Mouse (Mus musculus) kidney, embryonic 16.5 days (tissue): ENCODE measurements around the gene Gm15085. TPM values are rescaled to one million over a fixed set of nuclear protein-coding genes. Genes with fewer than 3 reads are reported as not detected.
"Not testable (repeated sequence)": the region's sequence is repeated elsewhere in the genome, so short reads cannot be mapped to it uniquely, and the experiment has no call there.

Experiments used
- ATAC-seq: fragments of 200-750 bp; cut with Nextera tagmentation; 2 replicates; pipeline ENCODE4 v1.8.0; 2017; ENCODE audit warnings: moderate TSS enrichment; ENCODE audit not compliant: low FRiP score, low TSS enrichment
- H3K27ac ChIP-seq: fragments of 300-500 bp; sonication (generic); 2 replicates; pipeline ENCODE4 v1.5.1; 2014; ENCODE audit warnings: low read length
- H3K27me3 ChIP-seq: fragments of 300-500 bp; sonication (generic); 2 replicates; pipeline ENCODE4 v1.6.1; 2014; ENCODE audit warnings: low read length, control low read depth, mixed read lengths; ENCODE audit not compliant: insufficient read depth
- H3K36me3 ChIP-seq: fragments of 300-500 bp; sonication (generic); 2 replicates; pipeline ENCODE4 v1.6.1; 2014; ENCODE audit warnings: low read length, control low read depth, mixed read lengths; ENCODE audit not compliant: insufficient read depth
- H3K4me1 ChIP-seq: fragments of 300-500 bp; sonication (generic); 2 replicates; pipeline ENCODE4 v1.6.1; 2014; ENCODE audit warnings: low read length, control low read depth, mixed read lengths; ENCODE audit not compliant: insufficient read depth
- H3K4me2 ChIP-seq: fragments of 300-500 bp; sonication (generic); replicated peaks from 2 replicates; pipeline ENCODE4 v1.6.1; 2014; ENCODE audit warnings: low read depth, low read length
- H3K4me3 ChIP-seq: fragments of 300-500 bp; sonication (generic); 2 replicates; pipeline ENCODE4 v1.5.1; 2014; ENCODE audit warnings: mild to moderate bottlenecking, low read length
- H3K9ac ChIP-seq: fragments of 300-500 bp; sonication (generic); replicated peaks from 2 replicates; pipeline ENCODE4 v1.6.1; 2014; ENCODE audit warnings: low read length
- H3K9me3 ChIP-seq: fragments of 300-500 bp; sonication (generic); 2 replicates; pipeline ENCODE4 v1.6.1; 2016; ENCODE audit warnings: low read length, control low read depth
- WGBS: fragments of 180-500 bp; shearing (Covaris S2); extraction: QIAGEN DNeasy Blood & Tissue Kit; methylation state at CpG from one replicate; pipeline ENCODE4 v1.1.7; 2014; 5-methylcytosine and 5-hydroxymethylcytosine counted together
- polyA plus RNA-seq: library from polyadenylated mRNA; unstranded; fragments of >200 nt; fragmentation: Nextera tagmentation; extraction: Ambion mirVana; gene quantifications from 2 replicates; pipeline ENCODE4 v1.2.1, GENCODE M21; 2015

The Gm15085 gene
- not detected in 2 replicates for polyA plus RNA-seq

DNA sequence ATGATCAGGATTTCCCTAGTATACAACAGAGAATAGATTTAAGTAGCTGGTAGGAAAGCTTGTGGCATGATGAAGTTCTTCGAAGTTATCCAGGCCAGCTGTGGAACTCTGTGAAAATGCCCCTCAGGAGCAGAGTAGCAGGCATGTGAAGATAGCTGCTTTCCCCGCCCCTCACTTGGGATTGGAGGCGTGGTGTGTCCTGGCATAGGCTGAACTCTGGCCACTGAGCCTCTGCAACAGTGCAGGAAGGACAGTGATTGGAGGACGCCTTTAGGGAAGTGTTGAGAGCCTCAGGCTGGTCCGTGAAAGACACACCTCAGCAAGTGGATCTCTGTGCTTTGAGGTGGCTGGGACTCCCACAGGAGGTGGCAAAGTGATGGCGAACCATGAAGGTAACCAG lies at the start of gene Gm15085:
TSS of gene Gm15085 (plus strand) at position 301 of the 400 bp plus-strand sequence.
- H3K4me3 ChIP-seq, H3K9ac ChIP-seq, H3K36me3 ChIP-seq, H3K4me1 ChIP-seq, H3K27ac ChIP-seq, H3K9me3 ChIP-seq, H3K27me3 ChIP-seq, ATAC-seq, H3K4me2 ChIP-seq: not testable (repeated sequence)
- no CpG with 5 or more reads among the region's 6 CpGs for WGBS

Other genes starting within 250 kb of the Gm15085 start
- not detected in 2 replicates for gene Gm15093, start 175.2 kb upstream of the Gm15085 start, polyA plus RNA-seq
- gene Gm10439, start 147.0 kb downstream of the Gm15085 start, polyA plus RNA-seq, result not detected in 2 replicates